Mouse (Mus musculus) lung, adult 2 months (tissue): ENCODE measurements around the gene Mpl. TPM values are rescaled to one million over a fixed set of nuclear protein-coding genes. Genes with fewer than 3 reads are reported as not detected.
A peak's percentile ranks its signal among the peaks of the same experiment; 100 is the strongest.

Experiments used
- DNase-seq: peaks from one replicate; pipeline ENCODE4 v3.0.0; 2022
- H3K4me1 ChIP-seq: fragments of 200-500 bp; 2 replicates; pipeline ENCODE4 v1.6.1; 2011; ENCODE audit warnings: low read length; ENCODE audit not compliant: control insufficient read depth, insufficient read depth
- H3K4me3 ChIP-seq: fragments of 200-500 bp; replicated peaks from 2 replicates; pipeline ENCODE3; 2011; ENCODE audit warnings: low read depth, mild to moderate bottlenecking, control low read depth, low read length; ENCODE audit errors: extremely low read depth
- CTCF ChIP-seq: fragments of 200-500 bp; IDR thresholded peaks from 2 replicates; pipeline ENCODE4 v1.5.1; 2011; ENCODE audit warnings: mild to moderate bottlenecking, low read length, control low read depth; ENCODE audit not compliant: insufficient read depth
- POLR2A ChIP-seq: fragments of 200-500 bp; IDR thresholded peaks from 2 replicates; pipeline ENCODE4 v1.6.1; 2011; ENCODE audit warnings: low read depth, mild to moderate bottlenecking, control low read depth, low read length, borderline replicate concordance; ENCODE audit errors: extremely low read depth
- WGBS: fragments of 180-500 bp; shearing (Covaris S2); methylation state at CpG from one replicate; pipeline ENCODE4 v1.1.7; 2018; 5-methylcytosine and 5-hydroxymethylcytosine counted together
- polyA plus RNA-seq: library from polyadenylated mRNA; depleted of rRNA; stranded (reverse); fragments of >200 nt; gene quantifications from 2 replicates; pipeline ENCODE4 v1.2.3, GENCODE M21; 2012; rRNA removed

Mpl gene
- polyA plus RNA-seq = 1.1 and 1.8 TPM in 2 replicates

GRCm38 (mm10) chr4:118457345-118457975 lies at the start of gene Mpl:
Gene Mpl (minus strand): TSS chr4:118457513.
- no peak for TF ChIP-seq CTCF
- TF ChIP-seq POLR2A = no peak
- Histone ChIP-seq H3K4me3 (no peak within 1 kb of the TSS), H3K4me1 (no peaks in the 10 kb centered on the region)
- DNase-seq = no peak
- WGBS = 62% methylated on average over 9 of the region's 9 CpGs

- Histone ChIP-seq H3K4me3 (no peak overlapping the region), H3K4me1 (peaks cover 14% of the 10 kb centered on the region)
- no peak for TF ChIP-seq CTCF
- no peak for TF ChIP-seq POLR2A
- WGBS = 18% methylated on average over 3 of the region's 3 CpGs
- DNase-seq = no peak
Observed at GRCm38 (mm10) chr4:118505551-118505950, 48.2 kb upstream of the Mpl start.

DNA sequence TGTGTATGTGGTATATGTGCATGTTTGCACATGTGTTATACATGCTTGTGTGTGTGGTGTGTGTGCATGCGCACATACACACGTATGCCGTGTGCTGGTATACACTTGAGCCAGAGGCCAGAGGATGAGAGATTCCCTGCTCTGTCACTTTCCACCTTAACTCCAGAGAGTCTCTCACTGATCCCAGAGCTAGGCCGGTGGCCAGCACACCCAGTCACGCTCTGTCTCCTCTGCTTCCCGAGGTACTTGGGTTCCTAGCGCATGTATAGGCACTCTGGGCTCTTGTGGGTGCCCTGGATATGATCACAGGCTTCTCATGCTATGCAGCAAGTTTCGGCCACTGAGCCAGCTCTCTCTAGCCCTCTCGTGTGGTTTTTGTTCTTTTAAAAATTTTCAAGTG lies 43.5 kb upstream of the Mpl start:
- Histone ChIP-seq H3K4me1 (peaks cover 6% of the 10 kb centered on the region), H3K4me3 (no peak overlapping the region)
- no peak for DNase-seq
- 55% methylated on average over 9 of the region's 9 CpGs for WGBS
- TF ChIP-seq CTCF = no peak
- no peak for TF ChIP-seq POLR2A

- 41% methylated on average over 6 of the region's 6 CpGs for WGBS
- no peak for TF ChIP-seq CTCF
- TF ChIP-seq POLR2A = no peak
- DNase-seq = no peak
- Histone ChIP-seq H3K4me1 (peaks cover 4% of the 10 kb centered on the region; the same call in 1 of the 2 replicates), H3K4me3 (no peak overlapping the region)
Observed at GRCm38 (mm10) chr4:118500171-118500724, 42.9 kb upstream of the Mpl start.

DNA sequence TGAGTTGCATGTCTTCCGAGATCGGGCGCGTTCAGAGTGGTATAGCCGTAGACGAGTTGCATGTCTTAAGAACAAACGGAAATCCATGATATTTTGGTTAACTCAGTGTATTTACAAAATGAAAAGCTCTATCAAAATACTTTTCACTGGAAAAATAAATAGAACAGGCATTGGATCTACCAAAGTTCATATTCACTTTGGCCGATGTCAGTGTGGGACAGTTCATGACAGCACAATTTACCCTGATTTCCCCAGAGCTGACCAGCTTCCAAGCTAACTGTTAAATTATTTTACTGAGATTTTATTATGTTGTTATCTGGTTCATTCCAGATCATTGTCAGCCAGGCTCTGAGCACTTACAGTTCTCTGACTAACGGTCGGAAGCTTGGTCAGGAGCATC lies 33.1 kb upstream of the Mpl start:
- WGBS = 53% methylated on average over 10 of the region's 10 CpGs
- H3K4me1 ChIP-seq = peaks cover 5% of the 10 kb centered on the region; the same call in 1 of the 2 replicates
- TF ChIP-seq CTCF (no peak), POLR2A (no peak)
- no peak overlapping the region for H3K4me3 ChIP-seq
- no peak for DNase-seq

DNA sequence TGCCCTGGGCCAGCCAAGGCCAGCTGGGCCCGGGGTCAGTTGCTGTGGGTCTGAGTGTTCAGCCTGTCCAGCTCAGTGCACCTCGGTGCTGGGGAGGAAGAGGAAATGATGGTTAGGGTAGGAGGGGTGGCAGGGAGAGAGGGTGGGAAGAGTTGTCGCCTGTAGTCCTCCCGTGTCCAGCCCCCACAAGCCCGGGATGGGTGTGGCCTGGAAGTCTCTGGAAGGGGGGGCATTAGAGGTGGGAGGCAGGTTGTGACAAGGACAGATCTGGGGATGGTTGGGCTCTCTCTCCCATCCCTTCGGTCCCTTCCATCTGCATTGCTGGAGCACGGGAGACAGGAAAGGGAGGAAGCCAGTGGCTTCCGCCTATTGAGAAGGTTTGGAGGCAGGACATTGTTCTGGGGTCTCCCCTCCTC lies 32.4 kb upstream of the Mpl start, which contains the start of gene Tie1:
Gene Tie1 (minus strand): TSS at position 345 of the 416 bp plus-strand sequence.
- Histone ChIP-seq H3K4me3 (peak within 1 kb of the TSS; percentile 49), H3K4me1 (peaks cover 5% of the 10 kb centered on the region; the same call in 1 of the 2 replicates)
- DNase-seq = peak; percentile 61
- WGBS = 44% methylated on average over 8 of the region's 8 CpGs
- no peak for TF ChIP-seq CTCF
- peak; percentile 92 for TF ChIP-seq POLR2A

- H3K4me1 ChIP-seq = no peaks in the 10 kb centered on the region
- TF ChIP-seq CTCF (no peak), POLR2A (no peak)
- no peak overlapping the region for H3K4me3 ChIP-seq
- DNase-seq = no peak
- 67% methylated on average over 15 of the region's 15 CpGs for WGBS
Observed at GRCm38 (mm10) chr4:118476773-118477530, 19.6 kb upstream of the Mpl start.

GRCm38 (mm10) chr4:118472687-118473086 lies 15.4 kb upstream of the Mpl start:
- TF ChIP-seq POLR2A (no peak), CTCF (no peak)
- 90% methylated on average over 11 of the region's 11 CpGs for WGBS

DNA sequence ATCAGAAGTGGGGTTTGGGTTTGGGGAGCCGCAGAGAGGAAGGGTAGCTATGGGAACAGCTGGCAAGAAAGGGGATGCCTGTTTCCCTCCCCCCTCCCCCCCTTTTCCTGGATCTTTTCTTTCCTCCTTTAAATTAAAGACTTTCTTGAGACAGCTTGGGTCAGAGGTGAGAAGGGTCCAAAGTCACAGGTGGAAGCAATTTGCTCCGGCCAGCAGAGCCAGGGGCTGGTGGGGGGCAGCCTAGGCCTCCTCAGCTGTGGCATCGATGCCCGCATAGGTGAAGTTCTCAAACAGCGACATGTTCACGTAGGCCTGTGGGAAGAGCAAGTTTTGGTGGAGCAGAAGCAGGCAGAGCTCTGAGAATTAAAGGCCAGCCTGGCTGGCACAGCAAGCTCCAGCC lies 14.0 kb upstream of the Mpl start:
- peaks cover 4% of the 10 kb centered on the region; the same call in 1 of the 2 replicates for H3K4me1 ChIP-seq
- 77% methylated on average over 6 of the region's 6 CpGs for WGBS
- TF ChIP-seq CTCF (no peak), POLR2A (no peak)
- DNase-seq = no peak
- H3K4me3 ChIP-seq = no peak overlapping the region

More at GRCm38 (mm10) chr4:118472687-118473086, 15.4 kb upstream of the Mpl start:
- Histone ChIP-seq H3K4me3 (no peak overlapping the region), H3K4me1 (peaks cover 4% of the 10 kb centered on the region; the same call in 1 of the 2 replicates)
- no peak for DNase-seq

GRCm38 (mm10) chr4:118465697-118466163 lies 8.4 kb upstream of the Mpl start:
- no peak for DNase-seq
- Histone ChIP-seq H3K4me1 (no peaks in the 10 kb centered on the region), H3K4me3 (no peak overlapping the region)
- no peak for TF ChIP-seq POLR2A
- TF ChIP-seq CTCF = no peak
- WGBS = 40% methylated on average over 11 of the region's 11 CpGs
